Mouse (Mus musculus) liver (tissue): ENCODE measurements around the gene Pik3r4.
"Not testable (repeated sequence)": the region's sequence is repeated elsewhere in the genome, so short reads cannot be mapped to it uniquely, and the experiment has no call there.

Experiments
- DNase-seq: peaks from one replicate; pipeline ENCODE4 v3.0.0-alpha.2; 2020; ENCODE audit warnings: mixed read lengths

Pik3r4 gene

GRCm38 (mm10) chr9:105642460-105643371 is at the start of gene Pik3r4:
Pik3r4 (plus strand) TSS chr9:105642978.
- peak; percentile 77 for DNase-seq

GRCm38 (mm10) chr9:105598906-105599305 is 43.9 kb upstream of the Pik3r4 start:
- DNase-seq, result no peak

- no peak for DNase-seq
These were observed 30.6 kb upstream of the Pik3r4 start for GRCm38 (mm10) chr9:105611980-105612771.

- no peak for DNase-seq
These were observed 29.9 kb upstream of the Pik3r4 start for GRCm38 (mm10) chr9:105612919-105613318.

GRCm38 (mm10) chr9:105615952-105616351 is 26.8 kb upstream of the Pik3r4 start:
- no peak for DNase-seq

- peak; percentile 41 for DNase-seq
These were observed 25.5 kb upstream of the Pik3r4 start for GRCm38 (mm10) chr9:105617274-105617673.

- no peak for DNase-seq
These were observed 8.8 kb upstream of the Pik3r4 start for GRCm38 (mm10) chr9:105633961-105634360.

- not testable (repeated sequence) for DNase-seq
These were observed 1.4 kb upstream of the Pik3r4 start for GRCm38 (mm10) chr9:105641377-105641776.

- no peak for DNase-seq
These were observed 13.4 kb downstream of the Pik3r4 start for GRCm38 (mm10) chr9:105656189-105656588.

- no peak for DNase-seq
These were observed 15.4 kb downstream of the Pik3r4 start for GRCm38 (mm10) chr9:105658216-105658615.

- no peak for DNase-seq
These were observed 17.1 kb downstream of the Pik3r4 start for GRCm38 (mm10) chr9:105659877-105660276.

- DNase-seq, result no peak
These were observed 22.5 kb downstream of the Pik3r4 start for GRCm38 (mm10) chr9:105665269-105665668.

- no peak for DNase-seq
These were observed 28.1 kb downstream of the Pik3r4 start for GRCm38 (mm10) chr9:105670916-105671315.

GRCm38 (mm10) chr9:105672032-105672431 is 29.3 kb downstream of the Pik3r4 start:
- DNase-seq, result no peak

- DNase-seq, result no peak
These were observed 33.2 kb downstream of the Pik3r4 start for GRCm38 (mm10) chr9:105675941-105676340.

GRCm38 (mm10) chr9:105681386-105681785 is 38.6 kb downstream of the Pik3r4 start:
- no peak for DNase-seq

- no peak for DNase-seq
These were observed 41.9 kb downstream of the Pik3r4 start for GRCm38 (mm10) chr9:105684549-105685165.

GRCm38 (mm10) chr9:105689485-105689884 is 46.7 kb downstream of the Pik3r4 start:
- DNase-seq, result no peak

GRCm38 (mm10) chr9:105692472-105692871 is 49.7 kb downstream of the Pik3r4 start:
- DNase-seq, result no peak

- DNase-seq, result no peak
These were observed 50.3 kb downstream of the Pik3r4 start for GRCm38 (mm10) chr9:105693056-105693455.

GRCm38 (mm10) chr9:105693854-105694253 is 51.1 kb downstream of the Pik3r4 start:
- DNase-seq, result peak; percentile 75

- no peak for DNase-seq
These were observed 54.2 kb downstream of the Pik3r4 start for GRCm38 (mm10) chr9:105696818-105697564.
